Mouse (Mus musculus) myocyte (in vitro differentiated cells): ENCODE data around the gene Rrm2. TPM values are rescaled to one million over a fixed set of nuclear protein-coding genes. Genes with fewer than 3 reads are reported as not detected.
A peak's percentile ranks its signal among the peaks of the same experiment; 100 is the strongest.
"Not testable (repeated sequence)": the region's sequence is repeated elsewhere in the genome, so short reads cannot be mapped to it uniquely, and the experiment has no call there.

Experiments
- H3K27me3 ChIP-seq: one replicate; pipeline ENCODE4 v1.6.1; 2011; ENCODE audit not compliant: control insufficient read depth, insufficient read depth, insufficient read length
- H3K36me3 ChIP-seq: one replicate; pipeline ENCODE4 v1.6.1; 2011; ENCODE audit not compliant: control insufficient read depth, insufficient read depth
- H3K4me2 ChIP-seq: one replicate; pipeline ENCODE4 v1.6.1; 2011; ENCODE audit warnings: low read depth, control low read depth
- H3K4me3 ChIP-seq: one replicate; pipeline ENCODE4 v1.5.1; 2011; ENCODE audit warnings: mild to moderate bottlenecking, control low read depth, moderate library complexity
- H3K79me2 ChIP-seq: one replicate; pipeline ENCODE4 v1.6.1; 2011; ENCODE audit not compliant: control insufficient read depth, insufficient read depth
- H3ac ChIP-seq: one replicate; pipeline ENCODE4 v1.6.1; 2011; ENCODE audit not compliant: control insufficient read depth, insufficient read length
- CEBPB ChIP-seq: IDR thresholded peaks from 2 replicates; pipeline ENCODE4 v1.6.1; 2011; ENCODE audit warnings: mild to moderate bottlenecking, moderate library complexity; ENCODE audit not compliant: poor library complexity, insufficient read depth, severe bottlenecking
- E2F4 ChIP-seq: IDR thresholded peaks from one replicate; pipeline ENCODE4 v1.6.1; 2011; ENCODE audit warnings: mild to moderate bottlenecking, control low read depth, moderate library complexity; ENCODE audit not compliant: insufficient read depth
- MAX ChIP-seq: IDR thresholded peaks from one replicate; pipeline ENCODE4 v1.6.1; 2011; ENCODE audit warnings: low read depth, mild to moderate bottlenecking, control low read depth
- MYOD1 ChIP-seq, 3 experiments: IDR thresholded peaks; one replicate each; pipeline ENCODE4 v1.6.1; 2011; ENCODE audit warnings: control low read depth in 2 of 3, low read depth in 2 of 3, mild to moderate bottlenecking in 2 of 3, moderate library complexity in 1 of 3; ENCODE audit not compliant: insufficient read length in 2 of 3, control insufficient read depth in 1 of 3
- MYOG ChIP-seq, 3 experiments: IDR thresholded peaks; one replicate each; pipeline ENCODE4 v1.6.1; 2011; ENCODE audit warnings: control low read depth in 2 of 3, low read depth in 2 of 3, mild to moderate bottlenecking in 2 of 3; ENCODE audit not compliant: insufficient read length in 2 of 3, control insufficient read depth in 1 of 3, insufficient read depth in 1 of 3
- POLR2A ChIP-seq: IDR thresholded peaks from one replicate; pipeline ENCODE4 v1.6.1; 2011; ENCODE audit warnings: low read depth, mild to moderate bottlenecking, control low read depth, moderate library complexity; ENCODE audit not compliant: insufficient read length
- POLR2AphosphoS2 ChIP-seq: IDR thresholded peaks from one replicate; pipeline ENCODE4 v1.6.1; 2011; ENCODE audit warnings: low read depth, control low read depth; ENCODE audit not compliant: insufficient read length
- REST ChIP-seq: IDR thresholded peaks from one replicate; pipeline ENCODE4 v1.6.1; 2011; ENCODE audit warnings: mild to moderate bottlenecking, control low read depth, moderate library complexity; ENCODE audit not compliant: insufficient read depth, insufficient read length
- SRF ChIP-seq: IDR thresholded peaks from one replicate; pipeline ENCODE4 v1.6.1; 2011; ENCODE audit warnings: low read depth; ENCODE audit not compliant: control insufficient read depth, insufficient read length
- TCF12 ChIP-seq: IDR thresholded peaks from one replicate; pipeline ENCODE4 v1.6.1; 2011; ENCODE audit warnings: mild to moderate bottlenecking, control low read depth; ENCODE audit not compliant: poor library complexity, insufficient read depth, severe bottlenecking
- TCF3 ChIP-seq: IDR thresholded peaks from one replicate; pipeline ENCODE4 v1.6.1; 2011; ENCODE audit warnings: low read depth, control low read depth; ENCODE audit not compliant: insufficient read length
- USF1 ChIP-seq: IDR thresholded peaks from one replicate; pipeline ENCODE4 v1.6.1; 2011; ENCODE audit warnings: low read depth, mild to moderate bottlenecking, control low read depth, moderate library complexity
- polyA plus RNA-seq: library from polyadenylated mRNA; unstranded; fragments of >200 nt; fragmentation: generic; extraction: Trizol; gene quantifications from one replicate; pipeline ENCODE4 v1.2.1, GENCODE M21; 2012; ENCODE audit warnings: missing spikeins

Rrm2 gene
- polyA plus RNA-seq, 1 experiment: 73.0 TPM

DNA sequence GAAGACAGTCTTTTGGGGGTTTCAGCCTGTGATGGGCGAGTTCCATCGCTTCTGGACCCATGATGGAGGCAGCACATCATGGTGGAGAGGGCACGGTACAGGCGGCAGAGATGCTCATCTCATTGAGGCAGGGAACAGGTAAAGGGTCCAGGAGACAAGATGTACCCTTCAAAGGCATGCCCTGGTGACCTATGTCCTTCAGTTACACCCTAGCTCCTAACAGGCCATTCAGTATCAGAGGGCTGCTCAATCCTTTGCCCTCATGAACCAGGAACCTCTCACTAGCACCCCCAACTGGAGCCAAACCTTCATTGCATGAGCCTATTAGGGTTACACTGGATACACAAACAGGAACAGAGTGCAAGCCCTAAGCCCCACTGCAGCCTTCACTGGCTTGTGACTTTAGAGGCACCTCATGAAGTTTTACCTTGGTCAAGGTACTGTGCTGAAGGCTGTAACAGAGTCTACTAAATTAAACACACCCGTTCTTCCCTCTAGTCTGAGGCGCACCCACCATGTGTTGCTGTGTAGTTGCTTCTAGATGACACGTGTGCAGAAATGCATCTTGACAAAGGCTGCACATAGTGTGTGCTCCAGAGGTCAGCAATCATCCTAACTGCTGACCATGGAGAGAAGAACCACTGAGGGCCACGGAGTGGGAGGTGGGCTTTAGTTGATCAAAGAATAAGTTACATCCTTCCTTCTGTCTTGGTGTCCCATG is 10.4 kb upstream of the Rrm2 start:
- Histone ChIP-seq H3K4me2 (peak overlapping the region; percentile 38), H3K4me3 (no peak overlapping the region), H3K79me2 (no peaks in the 10 kb centered on the region), H3K27me3 (no peaks in the 10 kb centered on the region), H3K36me3 (no peaks in the 10 kb centered on the region), H3ac (no peak overlapping the region)
- TF ChIP-seq USF1 (no peak), POLR2A (no peak), SRF (no peak), POLR2AphosphoS2 (no peak), MAX (no peak), MYOG (IDR thresholded peaks at IDR 0.05; ENCODE audit: control insufficient read depth in 1 of 3, insufficient read depth in 1 of 3, insufficient read length in 2 of 3, low read depth in 2 of 3) (no peak), TCF12 (no peak), MYOD1 (IDR thresholded peaks at IDR 0.05; ENCODE audit: control insufficient read depth in 1 of 3, insufficient read length in 2 of 3, low read depth in 2 of 3) (no peak), E2F4 (no peak), CEBPB (no peak), TCF3 (no peak), REST (no peak)

DNA sequence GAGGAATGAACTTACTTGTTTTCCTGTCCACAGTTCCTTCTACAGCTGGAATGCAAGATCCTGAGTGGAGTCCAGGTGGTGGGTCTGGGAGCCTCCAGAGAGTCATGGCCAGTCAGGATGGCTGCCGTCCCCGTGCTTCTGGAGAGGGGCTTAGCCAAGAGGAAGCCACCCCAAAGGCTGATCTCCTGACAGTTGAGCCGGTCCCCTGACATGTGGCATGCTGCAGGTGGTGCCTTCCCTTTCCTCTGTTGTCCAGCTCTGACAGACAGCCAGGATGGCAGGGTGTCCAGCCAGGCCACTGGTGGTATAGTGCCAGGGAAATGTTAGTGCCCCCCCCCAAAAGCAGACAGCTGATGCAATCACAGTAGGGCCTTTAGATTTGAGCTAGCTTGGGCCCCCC is 9.5 kb upstream of the Rrm2 start:
- Histone ChIP-seq H3K4me2 (no peak overlapping the region), H3K27me3 (no peaks in the 10 kb centered on the region), H3K4me3 (no peak overlapping the region), H3ac (no peak overlapping the region), H3K79me2 (no peaks in the 10 kb centered on the region), H3K36me3 (no peaks in the 10 kb centered on the region)
- no peak for TF ChIP-seq MAX
- TF ChIP-seq CEBPB: no peak
- TF ChIP-seq MYOG (IDR thresholded peaks at IDR 0.05; ENCODE audit: control insufficient read depth in 1 of 3, insufficient read depth in 1 of 3, insufficient read length in 2 of 3, low read depth in 2 of 3): no peak
- TF ChIP-seq POLR2AphosphoS2: no peak
- TF ChIP-seq TCF3: no peak
- TF ChIP-seq E2F4: no peak
- no peak for TF ChIP-seq SRF
- TF ChIP-seq MYOD1 (IDR thresholded peaks at IDR 0.05; ENCODE audit: control insufficient read depth in 1 of 3, insufficient read length in 2 of 3, low read depth in 2 of 3): no peak
- TF ChIP-seq POLR2A: no peak
- no peak for TF ChIP-seq USF1
- TF ChIP-seq TCF12: no peak
- no peak for TF ChIP-seq REST

DNA sequence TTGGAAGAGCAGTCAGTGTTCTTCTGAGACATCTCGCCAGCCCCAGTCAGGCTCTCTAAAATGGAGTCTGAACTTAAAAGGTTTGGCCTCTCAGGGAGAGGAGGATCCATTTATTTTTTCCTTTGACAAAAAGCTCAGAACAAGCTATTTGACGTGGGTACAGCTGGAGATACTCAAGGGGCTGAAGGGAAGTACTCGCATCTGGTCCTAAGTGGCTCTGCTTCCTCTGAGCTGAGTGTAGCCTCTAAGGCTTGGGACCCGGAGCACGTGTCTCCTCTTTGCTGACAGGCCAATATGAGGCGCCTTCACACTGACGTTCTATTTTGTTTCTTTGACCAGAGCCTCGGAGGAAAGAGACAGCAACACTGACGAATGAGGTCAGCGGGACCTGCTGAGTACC is 8.5 kb upstream of the Rrm2 start:
- Histone ChIP-seq H3K4me3 (no peak overlapping the region), H3ac (no peak overlapping the region), H3K79me2 (no peaks in the 10 kb centered on the region), H3K4me2 (no peak overlapping the region), H3K27me3 (no peaks in the 10 kb centered on the region), H3K36me3 (no peaks in the 10 kb centered on the region)
- TF ChIP-seq POLR2A (no peak), USF1 (no peak), REST (no peak), E2F4 (no peak)

DNA sequence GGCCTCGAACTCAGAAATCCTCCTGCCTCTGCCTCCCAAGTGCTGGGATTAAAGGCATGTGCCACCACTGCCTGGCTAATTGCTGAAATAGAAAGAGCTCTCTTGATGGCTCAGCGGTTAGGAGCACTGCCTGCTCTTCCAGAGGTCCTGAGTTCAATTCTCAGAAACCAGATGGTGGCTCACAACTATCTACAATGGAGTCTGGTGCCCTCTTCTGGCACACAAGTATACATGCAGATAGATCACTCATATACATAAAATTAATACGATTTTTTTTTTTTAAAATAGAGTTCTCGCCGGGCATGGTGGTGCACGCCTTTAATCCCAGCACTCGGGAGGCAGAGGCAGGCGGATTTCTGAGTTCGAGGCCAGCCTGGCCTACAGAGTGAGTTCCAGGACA is 6.4 kb upstream of the Rrm2 start:
- H3ac ChIP-seq, H3K4me3 ChIP-seq, H3K36me3 ChIP-seq, H3K4me2 ChIP-seq, H3K27me3 ChIP-seq, H3K79me2 ChIP-seq: not testable (repeated sequence)

DNA sequence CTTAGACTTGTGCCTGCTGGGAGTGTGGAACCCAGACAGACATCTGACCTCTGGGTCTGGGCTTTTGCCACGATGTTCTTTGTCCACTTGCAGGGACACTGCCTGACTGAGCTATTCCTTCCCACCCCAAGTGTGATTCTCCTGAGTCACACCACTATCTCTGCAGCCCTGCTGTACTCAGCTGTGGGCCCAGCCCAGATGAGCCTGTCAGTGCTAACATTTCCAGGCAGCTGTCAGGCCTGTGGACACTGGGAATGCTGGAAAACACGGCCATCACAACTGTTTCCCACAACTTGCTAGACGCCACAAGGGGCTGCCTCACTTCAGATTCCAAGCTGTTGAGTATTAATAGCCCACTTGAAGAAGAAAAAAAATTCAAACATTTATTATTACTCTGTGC is 5.0 kb upstream of the Rrm2 start:
- H3K4me3 ChIP-seq: no peak overlapping the region
- no peaks in the 10 kb centered on the region for H3K27me3 ChIP-seq
- no peaks in the 10 kb centered on the region for H3K79me2 ChIP-seq
- H3ac ChIP-seq: no peak overlapping the region
- TF ChIP-seq MYOG (IDR thresholded peaks at IDR 0.05; ENCODE audit: control insufficient read depth in 1 of 3, insufficient read depth in 1 of 3, insufficient read length in 2 of 3, low read depth in 2 of 3) (peak; percentile 92 to 98 (median 97)), CEBPB (no peak), MYOD1 (IDR thresholded peaks at IDR 0.05; ENCODE audit: control insufficient read depth in 1 of 3, insufficient read length in 2 of 3, low read depth in 2 of 3) (peak; percentile 96 to 99 (median 99)), E2F4 (no peak), POLR2A (peak; percentile 15), MAX (no peak), TCF12 (peak; percentile 93), SRF (no peak), TCF3 (peak; percentile 93), REST (no peak), USF1 (no peak), POLR2AphosphoS2 (no peak)
- H3K4me2 ChIP-seq: peak overlapping the region; percentile 70
- H3K36me3 ChIP-seq: no peaks in the 10 kb centered on the region
